Mouse (Mus musculus) midbrain, embryonic 14.5 days (tissue): ENCODE results near the gene Fam205c. TPM values are rescaled to one million over a fixed set of nuclear protein-coding genes. Genes with fewer than 3 reads are reported as not detected.

ENCODE experiments used
- ATAC-seq: fragments of 200-750 bp; cut with Nextera tagmentation; 2 replicates; pipeline ENCODE4 v1.8.0; 2017; ENCODE audit warnings: moderate number of reproducible peaks, moderate library complexity; ENCODE audit not compliant: low FRiP score, low TSS enrichment
- DNase-seq: peaks from one replicate; pipeline ENCODE4 v3.0.0-alpha.2; 2015
- H3K27ac ChIP-seq: fragments of 300-500 bp; sonication (generic); replicated peaks from 2 replicates; pipeline ENCODE4 v1.5.1; 2014; ENCODE audit warnings: mild to moderate bottlenecking, low read depth, low read length, moderate library complexity
- H3K27me3 ChIP-seq: fragments of 300-500 bp; sonication (generic); 2 replicates; pipeline ENCODE4 v1.6.1; 2014; ENCODE audit warnings: low read length, control low read depth, mixed read lengths; ENCODE audit not compliant: control insufficient read depth, insufficient read depth
- H3K36me3 ChIP-seq: fragments of 300-500 bp; sonication (generic); 2 replicates; pipeline ENCODE4 v1.6.1; 2014; ENCODE audit warnings: low read length, control low read depth; ENCODE audit not compliant: control insufficient read depth, insufficient read depth
- H3K4me1 ChIP-seq: fragments of 300-500 bp; sonication (generic); 2 replicates; pipeline ENCODE4 v1.6.1; 2014; ENCODE audit warnings: mild to moderate bottlenecking, antibody characterized with exemption, low read length, control low read depth; ENCODE audit not compliant: control insufficient read depth, insufficient read depth
- H3K4me2 ChIP-seq: fragments of 300-500 bp; sonication (generic); 2 replicates; pipeline ENCODE4 v1.6.1; 2014; ENCODE audit warnings: mild to moderate bottlenecking, low read length, moderate library complexity
- H3K4me3 ChIP-seq: fragments of 300-500 bp; sonication (generic); replicated peaks from 2 replicates; pipeline ENCODE4 v1.5.1; 2014; ENCODE audit warnings: low read depth, low read length
- H3K9ac ChIP-seq: fragments of 300-500 bp; sonication (generic); replicated peaks from 2 replicates; pipeline ENCODE4 v1.6.1; 2014; ENCODE audit warnings: mild to moderate bottlenecking, low read length, moderate library complexity
- H3K9me3 ChIP-seq: fragments of 300-500 bp; sonication (generic); 2 replicates; pipeline ENCODE4 v1.6.1; 2016; ENCODE audit warnings: low read length, control low read depth, mixed read lengths; ENCODE audit not compliant: control insufficient read depth
- WGBS: fragments of 180-500 bp; shearing (Covaris S2); extraction: QIAGEN DNeasy Blood & Tissue Kit; methylation state at CpG from one replicate; pipeline ENCODE4 v1.1.7; 2014; 5-methylcytosine and 5-hydroxymethylcytosine counted together
- polyA plus RNA-seq: library from polyadenylated mRNA; unstranded; fragments of >200 nt; fragmentation: Nextera tagmentation; extraction: Ambion mirVana; gene quantifications from 2 replicates; pipeline ENCODE4 v1.2.1, GENCODE M21; 2014

The Fam205c gene
- polyA plus RNA-seq, 1 experiment from 2014 or later: 2.0 TPM

DNA sequence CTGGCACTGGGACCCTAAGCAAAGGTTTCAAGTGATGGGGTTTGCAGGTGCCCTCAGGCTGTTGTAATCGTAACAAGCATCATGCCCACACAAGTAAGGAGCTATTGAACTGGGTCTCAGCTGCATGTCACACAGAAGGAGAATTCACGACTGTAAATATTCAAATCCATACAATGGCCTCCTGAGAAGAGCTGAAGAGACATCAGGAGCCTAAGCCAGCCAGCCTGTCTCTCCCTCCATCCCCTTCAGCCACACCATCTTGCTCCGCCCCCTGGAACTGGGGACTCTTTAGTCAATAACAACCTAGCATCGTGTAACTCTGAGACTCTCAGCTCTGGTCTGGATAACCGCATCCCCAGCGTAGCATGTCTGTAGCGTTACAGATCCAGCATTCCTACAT lies 17.1 kb upstream of the Fam205c start:
- H3K4me2 ChIP-seq: no peak overlapping the region
- 66% methylated on average over 7 of the region's 7 CpGs for WGBS
- H3K36me3 ChIP-seq: no peaks in the 10 kb centered on the region
- H3K4me3 ChIP-seq: no peak overlapping the region
- no peak overlapping the region for H3K9ac ChIP-seq
- no peaks in the 10 kb centered on the region for H3K4me1 ChIP-seq
- H3K27me3 ChIP-seq: no peaks in the 10 kb centered on the region
- no peak overlapping the region for H3K27ac ChIP-seq
- H3K9me3 ChIP-seq: no peaks in the 10 kb centered on the region
- ATAC-seq (no peak), DNase-seq (no peak)

DNA sequence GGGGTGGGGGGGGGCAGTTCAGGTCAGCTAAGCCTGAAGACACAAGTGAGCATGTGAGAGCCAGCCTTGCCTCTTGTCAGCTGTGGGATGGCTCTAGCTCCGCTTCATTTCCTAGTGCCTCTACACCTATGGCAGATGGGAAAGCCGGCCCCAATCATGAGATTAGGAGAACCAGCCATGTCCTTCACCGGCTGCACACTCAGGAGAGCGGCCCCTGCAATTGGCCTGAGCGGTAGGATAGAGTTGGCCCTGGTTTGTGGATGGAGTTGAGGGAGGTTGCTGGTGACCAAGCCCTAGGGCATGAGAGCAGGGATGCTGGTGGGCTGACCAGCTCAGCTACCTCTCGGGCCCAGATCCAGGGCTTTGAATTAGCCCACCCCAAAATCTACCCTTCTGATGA lies 14.8 kb upstream of the Fam205c start:
- Histone ChIP-seq H3K4me3 (no peak overlapping the region), H3K4me2 (no peak overlapping the region), H3K9ac (no peak overlapping the region), H3K9me3 (no peaks in the 10 kb centered on the region), H3K36me3 (no peaks in the 10 kb centered on the region), H3K27ac (no peak overlapping the region), H3K27me3 (no peaks in the 10 kb centered on the region), H3K4me1 (no peaks in the 10 kb centered on the region)
- no peak for ATAC-seq
- DNase-seq: no peak
- 89% methylated on average over 6 of the region's 6 CpGs for whole genome bisulfite sequencing

- Histone ChIP-seq H3K4me1 (no peaks in the 10 kb centered on the region), H3K4me3 (no peak overlapping the region), H3K9ac (no peak overlapping the region), H3K36me3 (no peaks in the 10 kb centered on the region), H3K27ac (no peak overlapping the region), H3K27me3 (no peaks in the 10 kb centered on the region), H3K4me2 (no peak overlapping the region), H3K9me3 (no peaks in the 10 kb centered on the region)
- WGBS: 92% methylated on average over 6 of the region's 6 CpGs
- DNase-seq (no peak), ATAC-seq (no peak)
Measured at GRCm38 (mm10) chr4:42886926-42887325, 12.9 kb upstream of the Fam205c start.

DNA sequence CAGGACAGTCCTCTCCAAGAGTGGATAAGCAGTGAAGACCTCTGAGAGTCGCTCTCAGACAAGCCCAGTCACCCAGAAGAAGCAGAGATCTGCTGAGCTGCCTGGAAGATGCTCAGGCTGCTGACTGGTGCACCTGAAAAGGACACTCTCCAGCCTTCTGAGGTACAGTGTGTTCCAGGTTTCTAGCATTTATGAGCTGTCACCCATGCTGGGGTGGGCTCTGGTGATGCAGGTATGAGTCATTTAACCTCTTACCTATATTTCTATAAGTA lies 6.6 kb upstream of the Fam205c start:
- no peak for DNase-seq
- Histone ChIP-seq H3K27me3 (no peaks in the 10 kb centered on the region), H3K9me3 (no peaks in the 10 kb centered on the region), H3K4me1 (no peaks in the 10 kb centered on the region), H3K36me3 (no peaks in the 10 kb centered on the region), H3K4me3 (no peak overlapping the region), H3K27ac (no peak overlapping the region), H3K4me2 (no peak overlapping the region), H3K9ac (no peak overlapping the region)
- no peak for ATAC-seq
- 63% methylated on average over 1 of the region's 1 CpGs for WGBS

DNA sequence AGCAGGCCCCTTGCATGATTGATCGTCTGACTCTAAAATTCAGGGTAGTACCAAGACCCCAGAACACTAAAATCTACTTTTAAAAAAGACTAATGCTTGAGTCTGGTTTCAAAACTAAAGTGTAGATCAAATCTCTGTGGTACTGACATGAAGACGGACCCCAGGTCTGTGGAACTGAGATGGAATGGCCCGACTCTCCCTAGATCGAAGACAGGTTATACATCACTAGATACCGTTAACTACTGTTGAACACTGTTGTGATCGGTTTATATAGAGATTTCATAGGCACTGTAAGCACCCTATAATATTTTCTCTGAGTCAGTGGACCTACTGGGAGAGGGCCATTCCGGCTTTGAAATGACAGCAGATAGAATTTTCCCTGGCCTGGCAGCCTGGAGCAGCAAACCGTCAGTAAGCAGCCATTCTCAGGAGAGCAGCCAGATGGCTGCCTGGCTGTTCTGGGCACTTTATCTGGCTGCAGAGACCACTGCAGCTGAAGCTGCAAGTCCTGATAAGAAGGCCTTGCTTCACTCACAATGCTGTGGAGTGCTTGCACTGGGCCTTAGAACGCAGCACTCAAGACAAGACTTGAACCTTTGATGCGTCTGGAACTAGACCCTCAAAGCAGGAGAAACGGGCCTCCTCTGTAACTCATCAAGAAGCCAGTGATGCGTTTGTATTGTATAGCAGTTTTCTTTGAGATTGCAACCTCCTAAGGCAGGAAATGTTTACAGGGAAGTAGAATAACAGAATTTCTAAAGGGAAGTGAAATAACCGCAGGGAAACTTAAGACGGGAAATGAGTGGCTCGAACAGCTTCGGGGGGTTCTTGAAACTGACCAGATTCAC lies 6.0 kb upstream of the Fam205c start:
- Histone ChIP-seq H3K9me3 (no peaks in the 10 kb centered on the region), H3K27me3 (no peaks in the 10 kb centered on the region), H3K4me1 (no peaks in the 10 kb centered on the region), H3K27ac (no peak overlapping the region), H3K4me2 (no peak overlapping the region), H3K9ac (no peak overlapping the region), H3K36me3 (no peaks in the 10 kb centered on the region), H3K4me3 (no peak overlapping the region)
- ATAC-seq (no peak), DNase-seq (peak; percentile 37)
- WGBS: 80% methylated on average over 16 of the region's 16 CpGs

GRCm38 (mm10) chr4:42877657-42878056 lies 3.6 kb upstream of the Fam205c start:
- Histone ChIP-seq H3K27me3 (no peaks in the 10 kb centered on the region), H3K4me1 (no peaks in the 10 kb centered on the region), H3K4me2 (no peak overlapping the region), H3K9ac (no peak overlapping the region), H3K9me3 (no peaks in the 10 kb centered on the region), H3K36me3 (no peaks in the 10 kb centered on the region), H3K4me3 (no peak overlapping the region), H3K27ac (no peak overlapping the region)
- no peak for DNase-seq
- no peak for ATAC-seq
- WGBS: 88% methylated on average over 2 of the region's 2 CpGs

DNA sequence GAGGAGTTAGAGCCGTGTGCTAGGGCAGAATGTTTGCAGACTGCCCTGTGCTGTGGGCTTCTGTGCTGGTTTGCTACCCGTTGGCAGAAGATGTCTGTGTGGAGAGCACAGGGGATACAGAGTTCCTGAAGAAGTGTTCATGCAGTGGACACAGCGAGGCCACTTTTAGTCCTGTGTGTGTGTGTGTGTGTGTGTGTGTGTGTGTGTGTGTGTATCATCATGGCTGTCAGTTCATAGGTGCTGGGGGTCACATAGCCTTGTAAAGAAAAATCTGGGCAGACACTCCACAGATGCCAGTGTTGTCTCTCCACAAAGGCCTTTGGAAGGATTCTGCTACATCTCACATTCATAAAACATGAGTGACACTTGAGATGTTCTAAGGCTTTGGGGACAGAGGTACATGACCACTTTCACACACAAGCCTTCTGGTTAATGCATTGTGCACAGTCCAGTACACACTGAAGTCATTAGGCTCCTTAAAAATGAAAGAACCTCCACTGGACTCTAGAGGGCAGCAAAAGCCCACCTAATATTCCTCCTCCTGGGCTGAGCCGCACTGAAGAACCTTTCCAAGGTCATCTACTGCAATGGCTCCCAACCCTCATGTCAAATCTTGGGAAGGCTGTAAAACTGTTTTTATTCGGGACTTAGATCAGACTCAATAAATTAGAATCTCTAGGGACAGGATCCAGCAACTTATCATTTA lies 2.7 kb upstream of the Fam205c start:
- no peaks in the 10 kb centered on the region for H3K27me3 ChIP-seq

DNA sequence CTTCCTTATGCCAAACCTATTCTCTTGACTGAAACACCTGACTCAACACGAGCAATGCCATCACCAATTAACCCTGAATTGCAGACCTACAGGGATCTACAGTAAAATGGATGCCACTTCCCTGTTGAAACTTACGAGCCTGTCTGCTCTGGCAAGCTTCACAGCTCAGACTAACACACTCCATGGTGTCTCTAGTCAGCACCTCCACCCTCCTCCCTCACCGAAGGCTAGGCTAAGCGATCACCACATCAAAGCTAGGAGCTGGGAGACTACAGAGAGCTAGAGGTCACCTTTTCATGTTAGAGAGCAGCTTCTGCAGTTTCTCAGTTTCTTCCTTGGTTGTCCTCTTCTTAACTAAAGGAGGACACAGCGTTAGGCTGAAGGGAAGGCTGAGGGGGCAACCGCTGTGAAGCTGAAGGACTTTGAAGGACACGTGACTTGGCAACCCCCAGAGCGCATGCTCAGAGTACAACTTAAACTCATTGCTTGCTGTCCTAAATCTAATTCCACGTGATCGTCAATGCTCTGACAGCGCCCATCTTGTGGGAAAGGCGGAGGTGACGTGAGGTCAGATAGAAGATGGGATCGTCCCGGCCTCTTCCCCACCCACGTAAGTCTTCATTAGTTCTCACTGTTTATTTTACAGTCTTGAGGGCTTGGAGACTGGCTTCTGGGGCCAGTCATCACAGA lies 1.1 kb downstream of the Fam205c start:
- no peak overlapping the region for H3K27ac ChIP-seq
- ATAC-seq (no peak), DNase-seq (no peak)
- no peaks in the 10 kb centered on the region for H3K36me3 ChIP-seq
- no peak overlapping the region for H3K4me2 ChIP-seq
- WGBS: 87% methylated on average over 16 of the region's 16 CpGs
- no peaks in the 10 kb centered on the region for H3K9me3 ChIP-seq
- H3K27me3 ChIP-seq: no peaks in the 10 kb centered on the region
- H3K4me3 ChIP-seq: no peak overlapping the region
- no peaks in the 10 kb centered on the region for H3K4me1 ChIP-seq
- no peak overlapping the region for H3K9ac ChIP-seq

More for the DNA sequence above, 2.7 kb upstream of the Fam205c start:
- no peak overlapping the region for H3K4me3 ChIP-seq
- no peaks in the 10 kb centered on the region for H3K36me3 ChIP-seq
- DNase-seq (peak; percentile 90), ATAC-seq (peak; percentile 79)
- WGBS: 36% methylated on average over 5 of the region's 5 CpGs
- no peaks in the 10 kb centered on the region for H3K9me3 ChIP-seq
- no peak overlapping the region for H3K4me2 ChIP-seq
- H3K4me1 ChIP-seq: no peaks in the 10 kb centered on the region
- H3K9ac ChIP-seq: no peak overlapping the region
- no peak overlapping the region for H3K27ac ChIP-seq
